Mouse (Mus musculus) bone marrow, adult 2 months (tissue): Measurements from ENCODE around the gene Btd. TPM values are rescaled to one million over a fixed set of nuclear protein-coding genes. Genes with fewer than 3 reads are reported as not detected.
A peak's percentile ranks its signal among the peaks of the same experiment; 100 is the strongest.
"Not testable (repeated sequence)": the region's sequence is repeated elsewhere in the genome, so short reads cannot be mapped to it uniquely, and the experiment has no call there.

ENCODE experiments used
- H3K27ac ChIP-seq: fragments of 200-500 bp; 2 replicates; pipeline ENCODE4 v1.5.1; 2012; ENCODE audit warnings: low read depth, mild to moderate bottlenecking, control low read depth, inconsistent platforms, low read length; ENCODE audit not compliant: control insufficient read depth, poor library complexity, insufficient read depth
- H3K4me1 ChIP-seq: fragments of 200-500 bp; 2 replicates; pipeline ENCODE4 v1.6.1; 2011; ENCODE audit warnings: low read length; ENCODE audit not compliant: control insufficient read depth, insufficient read depth
- H3K4me3 ChIP-seq: fragments of 200-500 bp; replicated peaks from 2 replicates; pipeline ENCODE3; 2011; ENCODE audit warnings: mild to moderate bottlenecking, low read depth, low read length, control low read depth; ENCODE audit not compliant: control insufficient read depth
- CTCF ChIP-seq: fragments of 200-500 bp; IDR thresholded peaks from 2 replicates; pipeline ENCODE4 v1.5.1; 2011; ENCODE audit warnings: low read length, control low read depth; ENCODE audit not compliant: control insufficient read depth, insufficient read depth
- POLR2A ChIP-seq: fragments of 200-500 bp; IDR thresholded peaks from 2 replicates; pipeline ENCODE4 v1.6.1; 2011; ENCODE audit warnings: low read depth, mild to moderate bottlenecking, control low read depth, low read length, borderline replicate concordance; ENCODE audit not compliant: control insufficient read depth
- WGBS: fragments of 180-500 bp; shearing (Covaris S2); methylation state at CpG from one replicate; pipeline ENCODE4 v1.1.7; 2018; 5-methylcytosine and 5-hydroxymethylcytosine counted together
- polyA plus RNA-seq: library from polyadenylated mRNA; stranded (reverse); fragments of >200 nt; gene quantifications from 2 replicates; pipeline ENCODE4 v1.2.4, GENCODE M21; 2011; ENCODE audit warnings: low replicate concordance; ENCODE audit not compliant: missing spikeins, insufficient read depth, insufficient read length

Btd gene
- 2.1 and 2.5 TPM in 2 replicates for polyA plus RNA-seq

DNA sequence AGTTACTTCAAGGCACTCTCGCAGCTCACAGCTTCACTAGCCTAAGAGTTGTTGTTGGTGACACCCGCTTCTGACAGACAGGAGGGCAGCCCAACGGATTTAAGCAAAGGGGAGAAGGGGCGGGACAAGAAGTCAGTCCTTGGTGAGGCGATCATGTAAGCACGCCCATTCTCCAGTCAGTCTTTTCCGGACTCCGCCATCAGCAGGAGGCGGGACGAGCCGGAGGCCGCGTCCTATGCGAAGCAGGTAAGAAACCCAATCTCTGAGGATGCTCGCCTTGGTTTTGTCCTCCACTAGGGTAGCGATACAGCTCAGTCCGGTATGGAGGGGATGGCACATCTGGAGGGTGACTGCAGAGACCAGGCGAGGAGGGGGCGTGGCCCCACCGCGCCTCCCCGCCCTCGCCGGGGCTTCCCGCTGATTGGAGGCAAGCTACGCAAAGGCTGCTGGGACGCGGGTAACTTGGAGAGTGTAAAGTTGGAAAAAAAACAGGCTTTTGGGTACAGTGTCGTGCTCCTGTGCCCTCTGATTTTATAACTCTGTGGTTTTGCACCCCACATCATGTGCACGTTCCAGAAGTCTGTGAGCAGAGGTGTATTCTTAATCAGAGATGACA lies at the start of gene Btd, which contains the start of gene Hacl1:
Gene Btd, plus strand, starts transcription at position 139 of the 616 bp plus-strand sequence.
Gene Hacl1, minus strand, starts transcription at position 397 of the 616 bp plus-strand sequence.
- under 1% methylated on average over 30 of the region's 30 CpGs for WGBS
- peak within 1 kb of the TSS; percentile 82 for H3K4me3 ChIP-seq
- TF ChIP-seq CTCF = no peak
- peak; percentile 68; the same call in 1 of the 2 replicates for TF ChIP-seq POLR2A
- peak within 1 kb of the TSS; percentile 69 for H3K27ac ChIP-seq
- H3K4me1 ChIP-seq = no peaks in the 10 kb centered on the region; the same call in 1 of the 2 replicates

DNA sequence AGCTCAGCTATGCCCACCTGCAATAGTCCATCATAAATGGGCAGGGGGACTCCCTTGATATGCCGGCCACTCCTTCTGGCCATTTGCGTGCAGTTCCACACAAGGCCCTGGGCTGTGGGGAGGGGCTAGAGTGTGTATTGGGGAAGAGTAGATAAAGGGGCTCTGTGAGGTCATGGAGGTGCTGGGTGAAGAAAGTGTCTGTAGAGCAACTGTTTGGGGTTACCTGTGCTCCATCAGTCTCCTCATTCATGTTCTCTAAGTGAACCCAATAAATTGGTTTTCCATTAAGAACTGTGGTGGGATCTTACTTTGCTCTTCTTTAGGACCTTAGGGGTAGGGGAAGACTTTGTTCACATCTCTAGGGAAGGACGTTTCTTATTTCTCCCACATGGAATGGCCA lies 49.6 kb upstream of the Btd start, which contains the start of gene Colq:
Gene Colq, minus strand, starts transcription at position 101 of the 400 bp plus-strand sequence.
- Histone ChIP-seq H3K27ac (no peak within 1 kb of the TSS), H3K4me1 (no peaks in the 10 kb centered on the region; the same call in 1 of the 2 replicates), H3K4me3 (no peak within 1 kb of the TSS)
- WGBS = 83% methylated on average over 3 of the region's 3 CpGs
- TF ChIP-seq CTCF = no peak
- no peak for TF ChIP-seq POLR2A

DNA sequence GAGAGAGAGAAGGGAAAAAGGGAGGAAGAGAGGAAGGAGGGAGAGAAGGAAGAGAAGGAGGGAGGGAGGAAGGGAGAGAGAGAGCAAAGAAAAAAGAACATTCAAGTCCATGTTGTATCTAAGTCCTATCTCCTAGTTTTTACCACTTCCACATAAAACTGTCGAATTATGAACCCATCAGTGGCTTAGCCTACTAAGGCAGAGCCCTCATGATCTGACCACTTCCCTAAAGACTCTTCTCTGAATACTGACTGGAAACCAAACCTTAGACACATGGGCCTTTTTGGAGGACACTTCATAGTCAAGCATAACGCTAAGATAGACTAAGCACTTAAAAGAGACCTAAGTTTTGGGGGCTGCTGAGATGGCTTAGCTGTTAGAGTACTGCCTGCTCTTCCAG lies 47.8 kb upstream of the Btd start:
- peaks cover 1% of the 10 kb centered on the region; the same call in 1 of the 2 replicates for H3K4me1 ChIP-seq
- 9% methylated on average over 2 of the region's 2 CpGs for WGBS
- no peak overlapping the region for H3K27ac ChIP-seq
- TF ChIP-seq CTCF (no peak), POLR2A (no peak)
- H3K4me3 ChIP-seq = no peak overlapping the region

DNA sequence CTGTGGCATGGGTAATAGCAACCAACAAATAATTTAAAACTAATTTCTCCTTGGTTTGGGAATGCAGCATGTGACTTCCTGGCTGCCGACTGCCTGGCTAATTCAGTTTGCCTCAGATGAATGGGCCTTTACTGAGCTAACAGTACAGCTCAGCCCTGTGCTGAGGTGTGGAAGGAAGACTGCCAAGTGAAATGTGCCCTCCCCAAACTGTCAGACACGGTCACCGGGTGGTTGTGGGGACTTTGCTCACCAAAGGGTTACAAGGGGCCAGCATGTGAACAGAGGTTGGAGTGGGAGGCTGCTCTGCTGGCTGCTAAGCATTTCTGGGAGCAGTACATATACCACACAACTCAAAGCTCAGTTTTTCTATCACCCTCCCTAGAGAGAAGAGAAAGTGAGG lies 46.1 kb upstream of the Btd start:
- Histone ChIP-seq H3K4me1 (peaks cover 1% of the 10 kb centered on the region; the same call in 1 of the 2 replicates), H3K27ac (no peak overlapping the region), H3K4me3 (no peak overlapping the region)
- WGBS = 43% methylated on average over 3 of the region's 3 CpGs
- TF ChIP-seq POLR2A (no peak), CTCF (no peak)

DNA sequence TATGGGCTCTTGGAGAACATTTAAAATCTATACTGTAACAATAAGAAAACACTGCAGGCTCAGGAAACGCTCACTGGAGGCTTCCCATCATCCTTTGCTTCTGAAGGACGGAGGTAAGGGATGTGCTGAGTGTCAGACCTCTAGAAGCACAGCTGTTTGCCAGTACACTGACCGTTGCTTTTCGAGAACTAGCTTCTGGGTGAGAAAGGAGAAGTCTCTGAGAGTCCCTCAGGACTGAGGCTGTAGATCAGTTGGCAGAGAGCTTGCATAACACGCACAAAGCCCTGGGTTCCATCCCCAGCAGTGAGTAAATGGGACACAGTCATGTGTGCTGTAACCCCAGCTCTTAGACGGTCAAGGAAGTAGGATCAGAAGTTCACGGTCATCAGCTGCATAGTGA lies 44.4 kb upstream of the Btd start:
- TF ChIP-seq POLR2A (no peak), CTCF (no peak)
- Histone ChIP-seq H3K4me1 (peaks cover 1% of the 10 kb centered on the region; the same call in 1 of the 2 replicates), H3K27ac (peak overlapping the region; percentile 3; the same call in 1 of the 2 replicates), H3K4me3 (no peak overlapping the region)
- WGBS = 12% methylated on average over 7 of the region's 7 CpGs

DNA sequence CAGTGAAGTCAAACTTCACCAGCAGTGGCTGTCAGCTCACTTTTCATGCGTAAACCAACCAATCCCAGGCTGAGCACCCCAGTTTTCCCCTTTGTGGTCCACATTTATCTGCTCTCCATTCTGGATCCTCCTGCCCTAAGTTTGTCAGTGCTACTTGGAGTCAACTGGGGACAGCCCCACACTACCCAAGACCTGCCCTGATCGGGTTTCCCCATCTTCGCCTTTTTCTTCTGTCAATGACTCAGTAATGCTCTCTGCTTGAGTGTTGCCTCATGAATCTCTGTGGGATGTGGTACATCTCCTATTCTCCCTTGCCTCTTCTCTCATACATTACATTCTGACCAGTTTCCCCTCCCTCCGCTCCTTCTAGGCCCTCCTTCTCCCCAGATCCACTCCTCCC lies 43.4 kb upstream of the Btd start:
- Histone ChIP-seq H3K4me3 (no peak overlapping the region), H3K27ac (no peak overlapping the region), H3K4me1 (peaks cover 1% of the 10 kb centered on the region; the same call in 1 of the 2 replicates)
- TF ChIP-seq CTCF = no peak
- TF ChIP-seq POLR2A = no peak
- 72% methylated on average over 4 of the region's 4 CpGs for WGBS

DNA sequence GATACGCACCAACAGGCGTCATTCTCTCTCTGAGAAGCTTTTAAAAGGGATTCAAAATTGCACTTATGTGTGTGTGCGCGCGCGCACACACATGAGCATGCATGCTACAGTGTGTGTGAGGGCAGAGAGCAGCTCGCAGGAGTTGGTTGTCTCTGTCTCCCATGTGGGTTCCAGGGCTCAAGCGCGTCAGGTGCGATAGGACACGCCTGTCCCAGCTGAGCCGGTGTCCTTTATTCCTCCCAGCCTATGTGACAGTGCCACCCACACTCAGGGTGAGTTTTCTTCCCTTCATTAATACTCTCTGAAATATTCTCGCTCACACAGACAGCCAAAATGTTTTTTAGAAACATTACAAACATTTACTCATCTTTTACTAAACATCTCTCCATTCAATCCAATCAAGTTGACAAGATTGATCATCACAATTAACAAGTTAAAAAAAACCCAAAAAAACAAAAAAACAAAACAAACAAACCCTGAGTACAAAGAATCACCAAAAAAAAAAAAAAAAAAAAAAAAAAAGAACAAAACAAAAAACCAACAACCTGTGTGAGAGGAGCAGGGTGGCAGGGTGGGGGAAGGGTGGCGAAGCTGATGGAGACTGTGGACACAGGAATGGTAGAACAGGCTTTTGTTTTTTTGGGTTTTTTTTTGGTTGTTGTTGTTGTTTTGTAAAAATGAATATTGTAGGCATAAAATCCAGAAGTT lies 38.8 kb upstream of the Btd start:
- Histone ChIP-seq H3K27ac (no peak overlapping the region), H3K4me3 (no peak overlapping the region), H3K4me1 (no peaks in the 10 kb centered on the region)
- TF ChIP-seq POLR2A (no peak), CTCF (no peak)
- WGBS = 88% methylated on average over 14 of the region's 14 CpGs

DNA sequence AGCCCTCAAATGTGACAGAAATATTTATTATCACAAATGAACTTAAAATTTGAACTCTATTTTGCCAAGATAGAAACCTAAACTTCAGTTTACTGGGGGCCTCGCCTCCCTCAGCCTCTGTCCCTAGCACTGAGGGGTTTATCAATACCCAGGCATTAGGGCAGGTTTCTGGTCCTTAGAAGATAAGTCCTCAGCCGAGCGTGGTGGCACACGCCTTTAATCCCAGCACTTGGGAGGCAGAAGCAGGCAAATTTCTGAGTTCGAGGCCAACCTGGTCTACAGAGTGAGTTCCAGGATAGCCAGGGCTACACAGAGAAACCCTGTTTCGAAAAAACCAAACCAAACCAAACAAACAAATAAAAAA lies 38.2 kb upstream of the Btd start:
- H3K4me3 ChIP-seq, H3K27ac ChIP-seq, H3K4me1 ChIP-seq: not testable (repeated sequence)
- 65% methylated on average over 6 of the region's 6 CpGs for WGBS

DNA sequence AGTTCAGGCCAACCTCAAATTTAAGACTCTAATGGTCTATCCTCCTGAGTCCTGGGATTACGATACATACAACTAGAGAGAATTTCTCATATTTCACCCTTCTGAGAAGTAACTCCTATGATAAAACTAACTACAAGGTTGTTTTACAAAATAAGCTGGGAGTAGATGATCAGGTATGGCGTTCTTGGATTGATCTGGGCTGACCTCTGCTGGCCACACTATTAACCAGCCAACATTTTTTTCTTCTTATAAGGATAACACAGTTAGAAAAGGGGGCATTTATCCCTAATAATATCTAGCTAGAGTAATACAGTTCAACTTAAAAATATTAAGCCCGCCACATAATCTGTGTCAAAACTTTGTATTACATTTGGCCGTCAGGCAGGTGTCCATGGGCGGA lies 35.9 kb upstream of the Btd start:
- TF ChIP-seq CTCF (no peak), POLR2A (no peak)
- WGBS = 79% methylated on average over 5 of the region's 5 CpGs
- Histone ChIP-seq H3K4me1 (no peaks in the 10 kb centered on the region), H3K27ac (no peak overlapping the region), H3K4me3 (no peak overlapping the region)
